9 mouse cellular contexts compared by ENCODE assay signal in genomic region chr16:32663231-32663858, GRCm38 (mm10). TPM values are rescaled to one million over a fixed set of nuclear protein-coding genes. Genes with fewer than 3 reads are reported as not detected.
A peak's percentile ranks its signal among the peaks of the same experiment; 100 is the strongest.
DNase-seq lines count a peak whose midpoint lies in the region; ATAC-seq lines count a peak whose summit lies in the region.
"Had no signal": no experiment of that assay in that cellular context is flagged by ENCODE, and none has a peak within 500 bp of the region (broad histone marks: within the 10 kb centered on the region; RNA-seq: fewer than 3 reads in every experiment).

No protein-coding gene starts in this region.

- H3K4me1 ChIP-seq in forebrain, embryonic 10.5 days = peaks cover 87% of the 10 kb centered on the region
- H3K4me1 ChIP-seq in forebrain, embryonic 11.5 days (replicated peaks; ENCODE audit: control insufficient read depth, insufficient read depth, low read length) = peaks cover 37% of the 10 kb centered on the region
- peaks cover 99% of the 10 kb centered on the region for H3K4me1 ChIP-seq in liver, embryonic 12.5 days

- H3K36me3 ChIP-seq in forebrain, embryonic 10.5 days (replicated peaks) = peaks cover 19% of the 10 kb centered on the region
- H3K36me3 ChIP-seq in forebrain, embryonic 11.5 days (ENCODE audit: control insufficient read depth, insufficient read depth, low read length) = no peaks in the 10 kb centered on the region
- H3K36me3 ChIP-seq in liver, embryonic 12.5 days = peaks cover 20% of the 10 kb centered on the region

- H3K9me3 ChIP-seq in forebrain, embryonic 10.5 days = no peaks in the 10 kb centered on the region
- H3K9me3 ChIP-seq in forebrain, embryonic 11.5 days (ENCODE audit: control insufficient read depth, low read length) = no peaks in the 10 kb centered on the region
- no peaks in the 10 kb centered on the region for H3K9me3 ChIP-seq in liver, embryonic 12.5 days (replicated peaks)

- no peak overlapping the region for H3K4me3 ChIP-seq in forebrain, embryonic 10.5 days
- H3K4me3 ChIP-seq in forebrain, embryonic 11.5 days (ENCODE audit: low read depth, low read length) = no peak overlapping the region
- H3K4me3 ChIP-seq in liver, embryonic 12.5 days = no peak overlapping the region

- H3K27ac ChIP-seq in forebrain, embryonic 10.5 days = peak overlapping the region; percentile 51
- no peak overlapping the region for H3K27ac ChIP-seq in forebrain, embryonic 11.5 days (ENCODE audit: low read depth, low read length)
- peak overlapping the region; percentile 98 for H3K27ac ChIP-seq in liver, embryonic 12.5 days

- H3K27me3 ChIP-seq in forebrain, embryonic 10.5 days (ENCODE audit: poor library complexity, severe bottlenecking) = no peaks in the 10 kb centered on the region
- no peaks in the 10 kb centered on the region for H3K27me3 ChIP-seq in forebrain, embryonic 11.5 days (ENCODE audit: control insufficient read depth, insufficient read depth, low read length)
- H3K27me3 ChIP-seq in liver, embryonic 12.5 days (replicated peaks) = no peaks in the 10 kb centered on the region

- 86% methylated on average over 9 of the region's 9 CpGs for whole genome bisulfite sequencing in forebrain, embryonic 10.5 days
- 82% methylated on average over 9 of the region's 9 CpGs for WGBS in forebrain, embryonic 11.5 days
- 70% methylated on average over 9 of the region's 9 CpGs for WGBS in liver, embryonic 12.5 days (ENCODE audit: insufficient replicate concordance)

- DNase-seq in forebrain, embryonic 10.5 days (ENCODE audit: extremely low spot score, low spot score) = no peak
- DNase-seq in forebrain, embryonic 11.5 days (ENCODE audit: low spot score) = no peak
- DNase-seq in thymus, postnatal 4 days = peak; percentile 40
- no peak for DNase-seq in thymus, adult 18-20 months
- DNase-seq in spleen, postnatal 14 days (ENCODE audit: low spot score in 2 of 2) = no peak
- no peak for DNase-seq in embryo, embryonic 10.5 days (ENCODE audit: low spot score)
- DNase-seq in urinary bladder, postnatal 14 days (ENCODE audit: low spot score) = no peak
- DNase-seq: heart, postnatal 4 days had no signal

- no peak overlapping the region for H3K4me2 ChIP-seq in forebrain, embryonic 11.5 days (ENCODE audit: low read depth, low read length, severe bottlenecking)
- H3K4me2 ChIP-seq in liver, embryonic 12.5 days = peak overlapping the region; percentile 66

- H3K9ac ChIP-seq in forebrain, embryonic 11.5 days (ENCODE audit: low read length) = no peak overlapping the region
- no peak overlapping the region for H3K9ac ChIP-seq in liver, embryonic 12.5 days

- no peak for ATAC-seq in forebrain, embryonic 11.5 days (replicated peaks; ENCODE audit: low FRiP score)
- ATAC-seq in liver, embryonic 12.5 days = no peak

RNA-seq across cellular contexts. Expression of gene Tnk2, which starts 19.7 kb away (rescaled TPM):
- 10.1 and 11.0 TPM in 2 replicates for polyA plus RNA-seq in forebrain, embryonic 10.5 days (2016; fragmentation: Nextera tagmentation; extraction: Ambion mirVana)
- polyA plus RNA-seq in forebrain, embryonic 11.5 days (2014; fragmentation: Nextera tagmentation; extraction: Ambion mirVana) = 11.2 and 12.1 TPM in 2 replicates
- 6.3 and 6.6 TPM in 2 replicates for polyA plus RNA-seq in liver, embryonic 12.5 days (2016; fragmentation: Nextera tagmentation; extraction: Ambion mirVana)

RNA-seq across cellular contexts. Expression of gene Tfrc, which starts 54.6 kb away (rescaled TPM):
- 71.3 and 72.0 TPM in 2 replicates for polyA plus RNA-seq in forebrain, embryonic 10.5 days (2016; fragmentation: Nextera tagmentation; extraction: Ambion mirVana)
- polyA plus RNA-seq in forebrain, embryonic 11.5 days (2014; fragmentation: Nextera tagmentation; extraction: Ambion mirVana) = 68.4 and 73.6 TPM in 2 replicates
- 327 and 339 TPM in 2 replicates for polyA plus RNA-seq in liver, embryonic 12.5 days (2016; fragmentation: Nextera tagmentation; extraction: Ambion mirVana)
